Mouse (Mus musculus) midbrain, embryonic 10.5 days (tissue): ENCODE results near the gene Tril. TPM values are rescaled to one million over a fixed set of nuclear protein-coding genes. Genes with fewer than 3 reads are reported as not detected.
A peak's percentile ranks its signal among the peaks of the same experiment; 100 is the strongest.

Source experiments
- DNase-seq: peaks from one replicate; pipeline ENCODE4 v3.0.0-alpha.2; 2017; ENCODE audit warnings: low spot score
- H3K27ac ChIP-seq: fragments of 300-500 bp; sonication (generic); replicated peaks from 2 replicates; pipeline ENCODE4 v1.5.1; 2016; ENCODE audit warnings: mild to moderate bottlenecking
- H3K27me3 ChIP-seq: fragments of 300-500 bp; sonication (generic); 2 replicates; pipeline ENCODE4 v1.6.1; 2016; ENCODE audit warnings: low read depth, mild to moderate bottlenecking; ENCODE audit not compliant: poor library complexity, severe bottlenecking
- H3K36me3 ChIP-seq: fragments of 300-500 bp; sonication (generic); 2 replicates; pipeline ENCODE4 v1.6.1; 2016; ENCODE audit warnings: mild to moderate bottlenecking, moderate library complexity
- H3K4me1 ChIP-seq: fragments of 300-500 bp; sonication (generic); 2 replicates; pipeline ENCODE4 v1.6.1; 2016
- H3K4me3 ChIP-seq: fragments of 300-500 bp; sonication (generic); 2 replicates; pipeline ENCODE4 v1.5.1; 2016; ENCODE audit warnings: mild to moderate bottlenecking, moderate library complexity
- H3K9me3 ChIP-seq: fragments of 300-500 bp; sonication (generic); replicated peaks from 2 replicates; pipeline ENCODE4 v1.6.1; 2016; ENCODE audit warnings: mild to moderate bottlenecking
- WGBS: fragments of 180-500 bp; shearing (Covaris S2); methylation state at CpG from one replicate; pipeline ENCODE4 v1.1.7; 2016; 5-methylcytosine and 5-hydroxymethylcytosine counted together
- polyA plus RNA-seq: library from polyadenylated mRNA; unstranded; fragments of >200 nt; fragmentation: Nextera tagmentation; extraction: Ambion mirVana; gene quantifications from 2 replicates; pipeline ENCODE4 v1.2.1, GENCODE M21; 2016

Gene Tril
- polyA plus RNA-seq, 1 experiment from 2014 or later = 35.2 TPM

GRCm38 (mm10) chr6:53801893-53802286 is 18.7 kb downstream of the Tril start:
- Histone ChIP-seq H3K9me3 (no peaks in the 10 kb centered on the region), H3K4me3 (no peak overlapping the region), H3K4me1 (peaks cover 14% of the 10 kb centered on the region), H3K27me3 (peaks cover 47% of the 10 kb centered on the region), H3K36me3 (no peaks in the 10 kb centered on the region), H3K27ac (no peak overlapping the region)
- DNase-seq = no peak
- WGBS = 76% methylated on average over 5 of the region's 5 CpGs

- H3K36me3 ChIP-seq = no peaks in the 10 kb centered on the region
- H3K4me3 ChIP-seq = no peak overlapping the region
- peaks cover 47% of the 10 kb centered on the region for H3K27me3 ChIP-seq
- no peaks in the 10 kb centered on the region for H3K9me3 ChIP-seq
- H3K4me1 ChIP-seq = peaks cover 17% of the 10 kb centered on the region
- no peak overlapping the region for H3K27ac ChIP-seq
- WGBS = 68% methylated on average over 4 of the region's 4 CpGs
- DNase-seq = no peak
These were observed 19.2 kb downstream of the Tril start for GRCm38 (mm10) chr6:53801269-53801892.

GRCm38 (mm10) chr6:53798865-53799264 is 21.8 kb downstream of the Tril start:
- DNase-seq = no peak
- no peaks in the 10 kb centered on the region for H3K9me3 ChIP-seq
- H3K4me1 ChIP-seq = peaks cover 24% of the 10 kb centered on the region
- H3K27me3 ChIP-seq = peaks cover 66% of the 10 kb centered on the region
- no peak overlapping the region for H3K27ac ChIP-seq
- 80% methylated on average over 3 of the region's 3 CpGs for WGBS
- H3K36me3 ChIP-seq = no peaks in the 10 kb centered on the region
- H3K4me3 ChIP-seq = no peak overlapping the region

- no peak overlapping the region for H3K27ac ChIP-seq
- no peaks in the 10 kb centered on the region for H3K36me3 ChIP-seq
- H3K9me3 ChIP-seq = no peaks in the 10 kb centered on the region
- peaks cover 18% of the 10 kb centered on the region for H3K4me1 ChIP-seq
- H3K4me3 ChIP-seq = no peak overlapping the region
- 50% methylated on average over 3 of the region's 3 CpGs for WGBS
- peaks cover 61% of the 10 kb centered on the region for H3K27me3 ChIP-seq
- DNase-seq = no peak
These were observed 23.8 kb downstream of the Tril start for GRCm38 (mm10) chr6:53796835-53797234.

GRCm38 (mm10) chr6:53795788-53796187 is 24.8 kb downstream of the Tril start:
- Histone ChIP-seq H3K27me3 (peaks cover 52% of the 10 kb centered on the region), H3K27ac (no peak overlapping the region), H3K4me1 (peaks cover 14% of the 10 kb centered on the region), H3K4me3 (no peak overlapping the region), H3K9me3 (no peaks in the 10 kb centered on the region), H3K36me3 (no peaks in the 10 kb centered on the region)
- WGBS = 14% methylated on average over 5 of the region's 5 CpGs
- DNase-seq = peak; percentile 67

GRCm38 (mm10) chr6:53795078-53795477 is 25.6 kb downstream of the Tril start:
- no peaks in the 10 kb centered on the region for H3K9me3 ChIP-seq
- WGBS = 52% methylated on average over 11 of the region's 11 CpGs
- H3K27ac ChIP-seq = no peak overlapping the region
- no peak overlapping the region for H3K4me3 ChIP-seq
- H3K4me1 ChIP-seq = peaks cover 14% of the 10 kb centered on the region
- peaks cover 50% of the 10 kb centered on the region for H3K27me3 ChIP-seq
- H3K36me3 ChIP-seq = no peaks in the 10 kb centered on the region
- DNase-seq = no peak

GRCm38 (mm10) chr6:53794323-53794971 is 26.2 kb downstream of the Tril start:
- H3K9me3 ChIP-seq = no peaks in the 10 kb centered on the region
- H3K4me3 ChIP-seq = no peak overlapping the region
- WGBS = 14% methylated on average over 17 of the region's 17 CpGs
- H3K27ac ChIP-seq = no peak overlapping the region
- peaks cover 14% of the 10 kb centered on the region for H3K4me1 ChIP-seq
- DNase-seq = peak; percentile 67
- no peaks in the 10 kb centered on the region for H3K36me3 ChIP-seq
- H3K27me3 ChIP-seq = peaks cover 43% of the 10 kb centered on the region

GRCm38 (mm10) chr6:53782880-53783539 is 37.6 kb downstream of the Tril start:
- Histone ChIP-seq H3K27me3 (peaks cover 15% of the 10 kb centered on the region), H3K4me1 (peaks cover 9% of the 10 kb centered on the region), H3K27ac (no peak overlapping the region), H3K4me3 (no peak overlapping the region), H3K9me3 (no peaks in the 10 kb centered on the region), H3K36me3 (no peaks in the 10 kb centered on the region)
- peak; percentile 67 for DNase-seq
- WGBS = 46% methylated on average over 16 of the region's 16 CpGs

GRCm38 (mm10) chr6:53782273-53782672 is 38.4 kb downstream of the Tril start:
- H3K9me3 ChIP-seq = no peaks in the 10 kb centered on the region
- DNase-seq = no peak
- H3K36me3 ChIP-seq = no peaks in the 10 kb centered on the region
- H3K4me1 ChIP-seq = peaks cover 9% of the 10 kb centered on the region
- H3K27ac ChIP-seq = no peak overlapping the region
- H3K27me3 ChIP-seq = peaks cover 15% of the 10 kb centered on the region
- no peak overlapping the region for H3K4me3 ChIP-seq
- 86% methylated on average over 5 of the region's 5 CpGs for WGBS

- DNase-seq = peak; percentile 53
- Histone ChIP-seq H3K27ac (no peak overlapping the region), H3K9me3 (no peaks in the 10 kb centered on the region), H3K4me1 (peaks cover 9% of the 10 kb centered on the region), H3K36me3 (no peaks in the 10 kb centered on the region), H3K4me3 (no peak overlapping the region), H3K27me3 (peaks cover 15% of the 10 kb centered on the region)
- 18% methylated on average over 4 of the region's 4 CpGs for WGBS
These were observed 39.5 kb downstream of the Tril start for GRCm38 (mm10) chr6:53781171-53781570.

GRCm38 (mm10) chr6:53780008-53780407 is 40.6 kb downstream of the Tril start:
- Histone ChIP-seq H3K9me3 (no peaks in the 10 kb centered on the region), H3K27ac (no peak overlapping the region), H3K4me3 (no peak overlapping the region), H3K4me1 (peaks cover 9% of the 10 kb centered on the region), H3K27me3 (peaks cover 15% of the 10 kb centered on the region), H3K36me3 (no peaks in the 10 kb centered on the region)
- DNase-seq = no peak
- WGBS = 87% methylated on average over 5 of the region's 5 CpGs

GRCm38 (mm10) chr6:53779526-53779925 is 41.1 kb downstream of the Tril start:
- Histone ChIP-seq H3K9me3 (no peaks in the 10 kb centered on the region), H3K27ac (0 out of 2 replicates have a peak overlapping the region, but pooled peaks have one; percentile 33), H3K36me3 (no peaks in the 10 kb centered on the region), H3K4me3 (no peak overlapping the region), H3K27me3 (peaks cover 15% of the 10 kb centered on the region), H3K4me1 (peaks cover 9% of the 10 kb centered on the region)
- no peak for DNase-seq
- WGBS = 60% methylated on average over 7 of the region's 7 CpGs

- Histone ChIP-seq H3K27me3 (peaks cover 8% of the 10 kb centered on the region), H3K4me3 (no peak overlapping the region), H3K36me3 (no peaks in the 10 kb centered on the region), H3K27ac (no peak overlapping the region), H3K4me1 (peaks cover 9% of the 10 kb centered on the region), H3K9me3 (no peaks in the 10 kb centered on the region)
- no peak for DNase-seq
- WGBS = 83% methylated on average over 8 of the region's 8 CpGs
These were observed 42.1 kb downstream of the Tril start for GRCm38 (mm10) chr6:53778424-53778955.
